Mouse (Mus musculus) embryonic facial prominence, embryonic 11.5 days (tissue): Measurements from ENCODE around the gene Rnf144b. TPM values are rescaled to one million over a fixed set of nuclear protein-coding genes. Genes with fewer than 3 reads are reported as not detected.

Experiments used
- ATAC-seq: fragments of 200-750 bp; cut with Nextera tagmentation; replicated peaks from 2 replicates; pipeline ENCODE4 v1.8.0; 2017; ENCODE audit warnings: low read depth; ENCODE audit not compliant: insufficient number of reproducible peaks, low FRiP score, low TSS enrichment
- DNase-seq: peaks from one replicate; pipeline ENCODE4 v3.0.0-alpha.2; 2015; ENCODE audit warnings: low spot score
- H3K27ac ChIP-seq: fragments of 300-500 bp; sonication (generic); replicated peaks from 2 replicates; pipeline ENCODE4 v1.5.1; 2014; ENCODE audit warnings: mild to moderate bottlenecking, low read depth, low read length, control low read depth
- H3K27me3 ChIP-seq: fragments of 300-500 bp; sonication (generic); 2 replicates; pipeline ENCODE4 v1.6.1; 2014; ENCODE audit warnings: mild to moderate bottlenecking, low read length, moderate library complexity, mixed read lengths; ENCODE audit not compliant: control insufficient read depth, insufficient read depth
- H3K36me3 ChIP-seq: fragments of 300-500 bp; sonication (generic); replicated peaks from 2 replicates; pipeline ENCODE4 v1.6.1; 2014; ENCODE audit warnings: low read depth, mild to moderate bottlenecking, low read length, moderate library complexity, mixed read lengths; ENCODE audit not compliant: control insufficient read depth, insufficient read depth
- H3K4me1 ChIP-seq: fragments of 300-500 bp; sonication (generic); 2 replicates; pipeline ENCODE4 v1.6.1; 2014; ENCODE audit warnings: low read length, mixed read lengths; ENCODE audit not compliant: control insufficient read depth, insufficient read depth
- H3K4me2 ChIP-seq: fragments of 300-500 bp; sonication (generic); 2 replicates; pipeline ENCODE4 v1.6.1; 2014; ENCODE audit warnings: low read depth, mild to moderate bottlenecking, control low read depth, low read length, moderate library complexity
- H3K4me3 ChIP-seq: fragments of 300-500 bp; sonication (generic); 2 replicates; pipeline ENCODE4 v1.5.1; 2014; ENCODE audit warnings: low read depth, low read length, control low read depth
- H3K9ac ChIP-seq: fragments of 300-500 bp; sonication (generic); replicated peaks from 2 replicates; pipeline ENCODE4 v1.6.1; 2014; ENCODE audit warnings: mild to moderate bottlenecking, control low read depth, low read length
- H3K9me3 ChIP-seq: fragments of 300-500 bp; sonication (generic); replicated peaks from 2 replicates; pipeline ENCODE4 v1.6.1; 2016; ENCODE audit warnings: mild to moderate bottlenecking, low read length, inconsistent platforms, mixed read lengths; ENCODE audit not compliant: control insufficient read depth
- WGBS: fragments of 180-500 bp; shearing (Covaris S2); extraction: QIAGEN DNeasy Blood & Tissue Kit; methylation state at CpG from one replicate; pipeline ENCODE4 v1.1.7; 2014; 5-methylcytosine and 5-hydroxymethylcytosine counted together
- polyA plus RNA-seq: library from polyadenylated mRNA; unstranded; fragments of >200 nt; fragmentation: Nextera tagmentation; extraction: Ambion mirVana; gene quantifications from 2 replicates; pipeline ENCODE4 v1.2.1, GENCODE M21; 2014

Rnf144b gene
- polyA plus RNA-seq, 1 experiment from 2014 or later: 1.5 TPM

- Histone ChIP-seq H3K36me3 (no peaks in the 10 kb centered on the region), H3K9ac (no peak overlapping the region), H3K4me2 (no peak overlapping the region), H3K4me1 (peaks cover 2% of the 10 kb centered on the region; the same call in 1 of the 2 replicates), H3K9me3 (no peaks in the 10 kb centered on the region), H3K27ac (no peak overlapping the region), H3K4me3 (no peak overlapping the region), H3K27me3 (peaks cover 7% of the 10 kb centered on the region)
- DNase-seq (no peak), ATAC-seq (no peak)
- 82% methylated on average over 4 of the region's 4 CpGs for WGBS
These were observed 73.0 kb downstream of the Rnf144b start for GRCm38 (mm10) chr13:47195491-47195890.

DNA sequence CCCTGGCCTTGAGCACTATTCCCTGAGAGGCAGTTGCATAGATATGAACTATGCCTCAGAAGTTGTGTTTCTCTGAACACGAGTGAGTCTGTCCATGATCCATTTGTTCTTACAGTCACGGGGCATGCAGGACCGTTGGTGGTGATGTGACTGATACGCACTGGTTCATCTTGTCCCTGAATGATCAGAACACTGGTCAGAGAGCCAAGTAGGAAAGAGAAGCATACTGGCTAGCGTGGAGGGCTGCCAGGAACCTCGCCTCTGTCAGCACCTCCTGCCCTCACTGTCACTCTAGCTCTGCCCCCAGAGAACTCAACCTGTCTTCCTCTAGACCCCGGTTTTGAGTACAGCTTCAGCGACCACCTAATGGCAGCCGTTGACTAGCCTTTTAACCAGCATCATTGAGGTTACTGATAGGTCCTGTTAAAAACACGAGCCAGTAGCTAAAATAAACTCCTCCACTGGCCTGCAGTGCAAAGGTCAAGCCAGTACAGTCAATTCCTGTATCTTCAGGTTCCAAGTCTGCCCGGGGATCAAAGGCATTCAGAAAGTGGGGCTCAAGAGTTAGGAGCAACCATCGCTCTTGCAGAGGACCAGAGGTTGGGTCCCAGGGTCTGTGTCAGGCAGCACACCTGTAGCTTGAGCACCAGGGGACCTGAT lies 77.7 kb downstream of the Rnf144b start:
- ATAC-seq: no peak
- Histone ChIP-seq H3K4me2 (no peak overlapping the region), H3K4me1 (no peaks in the 10 kb centered on the region), H3K36me3 (no peaks in the 10 kb centered on the region), H3K27ac (no peak overlapping the region), H3K4me3 (no peak overlapping the region), H3K27me3 (peaks cover 4% of the 10 kb centered on the region; the same call in 1 of the 2 replicates), H3K9ac (no peak overlapping the region), H3K9me3 (no peaks in the 10 kb centered on the region)
- no peak for DNase-seq
- WGBS: 75% methylated on average over 12 of the region's 12 CpGs

GRCm38 (mm10) chr13:47201962-47202624 lies 79.6 kb downstream of the Rnf144b start:
- H3K27me3 ChIP-seq: no peaks in the 10 kb centered on the region
- no peak for DNase-seq
- WGBS: 60% methylated on average over 13 of the region's 13 CpGs
- no peak overlapping the region for H3K9ac ChIP-seq
- no peak for ATAC-seq
- H3K4me1 ChIP-seq: no peaks in the 10 kb centered on the region
- H3K9me3 ChIP-seq: no peaks in the 10 kb centered on the region
- no peak overlapping the region for H3K4me3 ChIP-seq
- no peak overlapping the region for H3K27ac ChIP-seq
- H3K4me2 ChIP-seq: no peak overlapping the region
- H3K36me3 ChIP-seq: no peaks in the 10 kb centered on the region

GRCm38 (mm10) chr13:47210496-47210895 lies 88.0 kb downstream of the Rnf144b start:
- whole genome bisulfite sequencing: 79% methylated on average over 4 of the region's 4 CpGs
- H3K36me3 ChIP-seq: no peaks in the 10 kb centered on the region
- no peaks in the 10 kb centered on the region for H3K27me3 ChIP-seq
- H3K4me2 ChIP-seq: no peak overlapping the region
- H3K4me1 ChIP-seq: no peaks in the 10 kb centered on the region
- no peak overlapping the region for H3K27ac ChIP-seq
- no peak for ATAC-seq
- H3K9me3 ChIP-seq: no peaks in the 10 kb centered on the region
- no peak overlapping the region for H3K4me3 ChIP-seq
- no peak overlapping the region for H3K9ac ChIP-seq
- no peak for DNase-seq

- Histone ChIP-seq H3K27me3 (no peaks in the 10 kb centered on the region), H3K27ac (no peak overlapping the region), H3K9ac (no peak overlapping the region), H3K4me2 (no peak overlapping the region), H3K9me3 (no peaks in the 10 kb centered on the region), H3K4me1 (no peaks in the 10 kb centered on the region), H3K4me3 (no peak overlapping the region), H3K36me3 (no peaks in the 10 kb centered on the region)
- WGBS: 71% methylated on average over 6 of the region's 6 CpGs
- no peak for DNase-seq
- no peak for ATAC-seq
These were observed 88.5 kb downstream of the Rnf144b start for GRCm38 (mm10) chr13:47210992-47211391.

- Histone ChIP-seq H3K27me3 (no peaks in the 10 kb centered on the region), H3K27ac (no peak overlapping the region), H3K9me3 (no peaks in the 10 kb centered on the region), H3K4me2 (no peak overlapping the region), H3K4me3 (no peak overlapping the region), H3K4me1 (no peaks in the 10 kb centered on the region), H3K9ac (no peak overlapping the region), H3K36me3 (no peaks in the 10 kb centered on the region)
- DNase-seq (no peak), ATAC-seq (no peak)
- WGBS: 86% methylated on average over 7 of the region's 7 CpGs
These were observed 89.1 kb downstream of the Rnf144b start for GRCm38 (mm10) chr13:47211581-47211980.

- no peak for DNase-seq
- H3K36me3 ChIP-seq: no peaks in the 10 kb centered on the region
- no peaks in the 10 kb centered on the region for H3K27me3 ChIP-seq
- H3K9me3 ChIP-seq: no peaks in the 10 kb centered on the region
- H3K27ac ChIP-seq: no peak overlapping the region
- ATAC-seq: no peak
- 93% methylated on average over 10 of the region's 10 CpGs for WGBS
- no peak overlapping the region for H3K4me2 ChIP-seq
- no peak overlapping the region for H3K4me3 ChIP-seq
- no peak overlapping the region for H3K9ac ChIP-seq
- H3K4me1 ChIP-seq: no peaks in the 10 kb centered on the region
These were observed 91.4 kb downstream of the Rnf144b start for GRCm38 (mm10) chr13:47213817-47214216.

- Histone ChIP-seq H3K27ac (no peak overlapping the region), H3K27me3 (no peaks in the 10 kb centered on the region), H3K4me2 (no peak overlapping the region), H3K4me1 (no peaks in the 10 kb centered on the region), H3K36me3 (no peaks in the 10 kb centered on the region), H3K9me3 (no peaks in the 10 kb centered on the region), H3K9ac (no peak overlapping the region), H3K4me3 (no peak overlapping the region)
- 78% methylated on average over 5 of the region's 5 CpGs for WGBS
- DNase-seq (no peak), ATAC-seq (no peak)
These were observed 92.4 kb downstream of the Rnf144b start for GRCm38 (mm10) chr13:47214895-47215294.
